Mouse (Mus musculus) layer of hippocampus, adult 8-10 months (tissue): ENCODE data around the gene Phf5a. TPM values are rescaled to one million over a fixed set of nuclear protein-coding genes. Genes with fewer than 3 reads are reported as not detected.

Experiments used
- DNase-seq, 2 experiments: peaks; one replicate each; pipeline ENCODE4 v3.0.0; 2022; ENCODE audit warnings: low spot score in 2 of 2
- total RNA-seq, 4 experiments: library from RNA; stranded (reverse); gene quantifications; 2 replicates each; pipeline ENCODE4 v1.2.4; 2022

Gene Phf5a
- total RNA-seq, 4 experiments from 2014 or later = 35.7 to 44.3 (median 36.7) TPM

DNA sequence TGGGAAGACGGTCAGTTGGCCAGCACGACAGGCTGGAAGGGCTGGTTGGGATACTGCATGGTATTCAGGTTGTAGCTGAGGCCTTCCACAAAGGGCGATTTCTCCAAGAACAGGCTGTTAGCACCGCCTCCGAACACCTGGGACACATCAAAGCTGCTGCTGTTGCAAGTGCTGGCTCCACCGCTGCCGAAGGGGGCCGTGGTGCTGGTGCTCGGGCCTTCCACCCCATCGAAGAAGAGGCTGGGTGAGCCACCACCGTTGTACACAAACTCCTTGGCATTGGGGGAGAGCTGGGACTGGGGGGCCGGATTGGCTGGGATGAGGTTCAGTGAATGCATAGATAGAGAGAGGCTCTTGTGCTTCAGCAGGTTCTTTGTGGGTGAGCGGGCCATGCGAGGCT lies 21.0 kb downstream of the Phf5a start:
- no peak for DNase-seq

DNA sequence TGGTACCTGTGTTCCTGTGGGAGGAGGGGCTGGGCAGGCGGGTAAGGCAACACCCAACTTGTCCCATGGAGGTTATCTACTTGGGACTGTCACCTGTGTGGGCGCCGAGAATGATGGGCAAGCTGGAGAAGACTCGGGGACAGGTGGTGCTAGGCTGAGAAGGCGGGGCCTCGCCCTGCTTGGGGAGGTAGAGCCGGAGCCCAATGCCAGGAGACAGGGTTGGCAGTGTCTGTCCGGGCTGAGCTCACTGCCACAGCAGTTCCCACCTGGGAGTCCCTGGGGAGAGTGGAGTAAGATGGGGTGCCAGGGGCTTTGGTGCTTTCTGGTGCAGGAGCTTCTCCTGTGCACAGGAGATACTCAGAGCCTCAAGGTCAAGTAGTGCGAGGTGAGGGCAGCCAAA lies 22.6 kb downstream of the Phf5a start:
- DNase-seq = no peak

DNA sequence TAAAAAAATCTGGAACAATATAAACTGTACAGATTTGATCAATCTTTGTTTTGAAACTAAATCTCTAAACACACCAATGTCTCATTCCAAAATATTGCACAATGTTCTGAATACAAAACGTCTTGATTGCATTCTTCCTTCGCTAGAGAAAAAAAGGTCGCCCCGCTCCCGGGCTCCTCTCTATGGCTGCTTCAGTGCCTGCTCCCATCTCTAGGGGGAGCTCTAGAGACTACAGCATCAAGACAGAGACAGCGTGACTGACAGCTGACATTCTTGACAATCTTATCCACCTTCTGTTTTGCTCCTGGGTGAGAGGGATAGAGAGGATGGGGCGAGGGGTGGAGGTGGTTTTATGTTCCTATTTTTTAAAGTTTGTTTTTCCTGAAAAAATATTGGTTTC lies 23.4 kb downstream of the Phf5a start:
- DNase-seq = peak in 1 of 2 experiments; percentile 55

DNA sequence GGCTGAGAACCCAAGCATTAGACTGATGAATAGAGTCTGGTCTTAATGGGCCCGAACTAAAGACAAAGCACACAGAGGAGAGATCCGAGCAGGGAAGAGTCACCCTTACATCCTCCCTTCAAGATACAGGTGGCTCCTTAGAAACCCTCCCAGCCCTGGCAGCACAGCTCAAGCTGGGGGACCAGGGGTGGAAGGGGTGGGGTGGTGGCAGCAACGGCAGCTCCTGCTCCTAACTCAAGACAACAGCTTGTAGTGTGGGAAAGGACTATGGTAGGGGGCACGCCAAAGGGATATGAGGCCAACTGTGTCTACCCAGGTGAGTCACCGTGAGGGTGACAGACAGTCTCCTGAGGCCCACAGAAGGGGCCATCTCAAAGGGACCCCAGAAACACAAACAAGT lies 23.9 kb downstream of the Phf5a start:
- no peak for DNase-seq

DNA sequence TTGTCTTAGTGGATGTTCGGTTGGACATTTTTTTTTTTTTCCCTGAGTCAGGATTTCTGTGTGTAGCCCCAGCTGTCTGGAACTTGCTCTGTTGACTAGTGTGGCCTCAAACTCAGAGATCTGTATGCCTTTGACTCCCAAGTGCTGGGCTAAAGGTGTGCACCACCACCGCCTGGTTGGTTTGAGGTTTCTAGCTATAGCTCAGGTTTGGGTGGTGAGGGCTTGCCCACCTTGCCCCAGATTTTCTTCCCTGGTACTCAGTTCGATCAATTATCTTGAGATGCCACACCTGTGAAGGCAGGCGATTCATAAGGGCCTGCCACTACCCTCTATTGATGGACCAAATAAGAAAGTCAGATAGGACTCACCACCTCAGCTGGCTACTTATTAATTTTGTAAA lies 24.6 kb downstream of the Phf5a start:
- no peak for DNase-seq

DNA sequence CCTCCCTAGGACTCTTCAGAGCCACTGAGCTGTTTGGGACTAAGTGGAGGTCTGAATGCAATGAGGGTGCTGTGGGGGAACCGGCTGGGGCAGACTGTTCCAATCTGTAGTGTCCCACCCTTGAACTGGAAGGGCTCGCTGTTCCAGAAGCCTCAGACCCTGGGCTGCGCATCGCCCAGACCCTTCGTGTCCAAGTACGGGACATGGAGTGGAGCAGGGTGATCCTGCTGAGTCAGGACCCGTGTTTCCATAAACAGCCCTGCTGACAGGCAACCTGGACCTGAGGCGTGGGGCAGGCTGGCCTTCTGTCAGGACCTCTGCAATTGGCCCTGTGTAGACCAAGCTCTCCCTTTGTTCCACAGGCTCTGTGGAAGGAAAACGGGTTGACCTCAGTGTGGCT lies 25.0 kb downstream of the Phf5a start:
- no peak for DNase-seq

DNA sequence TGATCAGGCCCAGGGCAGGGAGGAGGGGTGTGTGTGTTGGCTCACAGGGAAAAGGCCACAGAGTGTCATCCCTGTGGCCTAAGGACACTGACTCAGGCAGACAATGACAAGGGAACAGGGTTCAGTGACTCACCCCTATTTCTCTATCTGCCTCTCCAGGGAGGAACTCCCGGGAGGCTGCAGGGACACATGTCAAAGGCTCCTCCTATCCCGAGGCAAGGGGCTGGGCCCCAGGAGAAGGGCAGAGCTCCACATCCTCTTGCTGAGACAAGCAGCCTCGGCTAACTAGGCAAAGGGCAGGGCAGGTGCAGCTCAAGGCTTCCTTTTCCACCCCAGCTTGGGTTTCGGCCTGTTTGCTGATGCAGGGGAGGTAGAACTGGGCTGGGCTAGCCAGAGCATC lies 26.0 kb downstream of the Phf5a start:
- DNase-seq = no peak

DNA sequence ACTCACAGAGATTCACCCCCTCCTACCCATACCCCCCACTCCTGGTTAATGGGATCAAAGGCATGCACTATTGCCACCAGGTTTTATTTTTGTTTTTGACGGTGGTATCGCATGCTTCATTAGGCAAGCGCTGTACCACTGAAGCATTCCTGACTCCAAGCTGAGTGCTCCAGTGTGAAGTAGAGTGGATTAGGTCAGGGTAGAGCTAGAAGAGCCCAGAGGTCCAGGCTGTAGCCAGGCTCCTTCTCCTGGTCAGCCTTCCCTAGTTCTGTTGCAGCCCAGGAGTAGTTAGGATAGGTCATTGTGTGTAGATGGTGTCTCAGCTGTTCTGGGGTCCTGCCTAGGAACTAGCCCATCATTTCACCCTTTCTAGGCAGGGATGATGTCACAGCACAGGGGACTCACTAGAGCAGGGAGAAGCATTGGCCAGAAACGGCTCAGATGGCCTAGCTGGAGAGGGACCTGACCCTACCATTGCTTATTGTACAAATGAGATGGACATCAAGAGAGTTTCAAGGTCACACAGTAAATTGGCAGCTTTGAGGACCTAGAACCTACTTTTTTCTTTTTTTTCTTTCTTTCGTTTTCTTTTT lies 26.6 kb downstream of the Phf5a start:
- no peak for DNase-seq

DNA sequence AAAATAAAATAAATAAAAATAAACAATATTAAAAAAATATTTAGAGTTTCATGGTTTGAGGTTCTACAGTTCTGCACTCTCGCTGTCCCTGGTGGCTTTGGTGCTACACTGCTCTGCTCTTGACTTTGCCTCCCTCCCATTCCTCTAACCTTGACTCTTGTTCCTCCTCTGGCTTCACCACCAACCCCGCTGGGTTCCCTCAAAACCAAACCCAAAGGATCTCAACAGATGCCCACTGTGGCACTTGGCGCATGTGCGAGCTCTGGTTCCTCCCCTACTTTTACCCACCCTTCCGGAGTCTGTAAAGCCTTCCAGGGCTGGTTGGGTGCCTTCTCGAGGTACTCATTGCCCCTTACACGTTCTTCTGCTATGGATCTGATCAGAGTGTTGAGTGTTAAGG lies 29.4 kb downstream of the Phf5a start:
- no peak for DNase-seq

DNA sequence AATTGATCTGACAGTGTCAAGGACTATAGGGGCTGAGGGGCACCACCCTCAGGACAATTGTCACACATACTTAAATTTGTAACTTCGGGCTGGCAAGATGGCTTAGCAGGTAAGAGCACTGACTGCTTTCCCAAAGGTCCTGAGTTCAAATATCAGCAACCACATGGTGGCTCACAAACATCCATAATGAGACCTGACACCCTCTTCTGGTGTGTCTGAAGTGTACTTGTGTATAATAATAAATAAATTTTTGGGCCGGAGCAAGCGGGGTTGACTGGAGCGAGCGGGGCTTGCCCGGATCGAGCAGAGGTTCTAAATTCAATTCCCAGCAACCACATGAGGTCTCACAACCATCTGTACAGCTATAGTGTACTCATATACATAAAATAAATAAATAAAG lies 31.4 kb downstream of the Phf5a start:
- no peak for DNase-seq

DNA sequence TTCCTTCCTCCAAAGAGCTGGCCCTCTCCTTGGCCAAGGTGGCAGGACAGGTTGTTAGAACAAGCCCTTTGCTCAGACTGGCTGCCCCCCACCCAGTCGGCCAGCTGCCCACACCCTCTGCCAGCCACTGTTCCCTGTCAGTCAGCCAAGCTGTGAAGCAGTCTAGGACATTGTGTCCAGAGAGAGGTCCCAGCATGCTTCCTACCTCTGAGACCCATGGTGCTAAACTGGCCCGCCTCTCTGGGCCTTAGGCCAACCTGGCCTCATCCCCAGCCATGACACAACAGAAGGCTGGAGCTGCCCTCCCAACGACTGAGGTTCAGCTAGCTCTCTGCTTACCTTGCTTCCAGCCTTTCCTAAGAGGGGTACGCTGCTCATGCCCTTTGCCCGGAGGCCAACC lies 32.1 kb downstream of the Phf5a start:
- DNase-seq = peak; percentile 81 to 83

DNA sequence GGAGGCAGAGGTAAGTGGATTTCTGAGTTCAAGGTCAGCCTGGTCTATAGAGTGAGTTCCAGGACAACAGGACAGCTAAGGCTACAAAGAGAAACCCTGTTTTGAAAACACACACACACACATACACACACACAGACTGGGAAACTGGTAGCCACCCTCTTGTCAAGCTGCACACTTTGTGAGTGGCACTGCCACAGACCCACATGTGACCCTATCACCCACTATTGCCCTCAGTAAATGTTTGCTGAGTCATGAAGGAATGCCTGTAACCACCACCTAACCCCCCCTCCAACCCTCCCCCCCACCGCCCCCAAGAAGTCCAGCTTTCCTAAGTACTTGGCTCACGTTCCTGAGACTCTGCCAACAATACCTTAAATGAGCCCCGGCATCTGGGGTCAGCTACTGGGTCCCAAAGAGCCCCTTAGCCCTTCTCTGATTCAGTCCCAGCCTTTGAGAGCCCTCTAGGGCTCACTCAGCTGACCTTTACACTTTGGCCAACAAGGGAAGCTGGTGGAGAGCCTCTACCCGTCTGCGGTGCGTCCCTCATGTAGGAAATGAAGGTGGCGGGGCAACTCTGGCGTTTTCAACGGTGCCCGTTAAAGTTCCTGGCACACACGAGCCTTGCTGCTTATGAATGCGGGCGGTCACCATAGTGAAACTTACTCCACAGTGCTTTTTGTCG lies 33.0 kb downstream of the Phf5a start:
- DNase-seq = no peak

DNA sequence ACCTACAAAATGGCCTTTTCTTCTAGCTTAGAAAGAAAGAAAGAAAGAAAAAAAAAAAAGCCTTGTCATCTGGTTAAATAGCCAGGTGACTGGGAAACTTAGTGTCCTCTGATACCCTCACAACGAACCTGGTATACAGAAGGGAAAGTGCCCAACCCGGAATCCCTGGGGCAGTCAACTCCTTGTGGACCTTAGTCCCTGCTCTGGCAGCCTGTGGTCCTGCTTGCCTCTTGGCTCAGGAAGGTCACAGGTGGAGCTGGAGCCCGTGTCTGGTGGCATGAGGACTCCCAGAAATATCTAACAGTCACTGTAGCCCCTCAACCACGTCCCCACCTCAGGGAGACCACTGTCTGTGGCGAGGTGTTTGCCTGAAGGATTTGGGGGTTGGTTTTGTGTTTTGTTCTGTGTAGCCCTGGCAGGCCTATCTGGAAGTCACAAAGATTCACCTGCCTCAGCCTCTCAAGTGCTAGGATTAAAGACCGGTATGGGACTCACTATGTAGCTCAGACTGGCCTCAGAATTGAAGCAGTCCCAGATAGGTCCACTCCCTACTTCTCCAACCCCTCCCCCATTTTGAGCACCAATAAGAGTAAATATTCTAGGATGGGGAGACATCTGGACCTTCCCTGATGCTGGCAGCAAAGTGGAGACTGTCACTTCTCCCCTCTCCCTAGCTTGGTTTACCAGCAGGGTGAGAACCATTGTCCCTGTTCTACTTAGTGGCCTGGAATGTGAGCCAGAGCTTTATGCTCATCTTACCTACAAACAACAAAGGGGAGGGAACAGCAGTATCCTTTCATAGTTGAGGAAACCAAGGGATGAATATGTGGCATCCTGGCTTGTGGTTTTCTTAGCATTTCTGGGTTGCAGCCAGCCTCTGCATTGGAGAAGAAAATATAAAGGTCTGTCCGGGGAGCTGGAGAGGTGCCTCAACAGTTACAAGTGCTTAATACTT lies 34.5 kb downstream of the Phf5a start:
- DNase-seq = no peak

DNA sequence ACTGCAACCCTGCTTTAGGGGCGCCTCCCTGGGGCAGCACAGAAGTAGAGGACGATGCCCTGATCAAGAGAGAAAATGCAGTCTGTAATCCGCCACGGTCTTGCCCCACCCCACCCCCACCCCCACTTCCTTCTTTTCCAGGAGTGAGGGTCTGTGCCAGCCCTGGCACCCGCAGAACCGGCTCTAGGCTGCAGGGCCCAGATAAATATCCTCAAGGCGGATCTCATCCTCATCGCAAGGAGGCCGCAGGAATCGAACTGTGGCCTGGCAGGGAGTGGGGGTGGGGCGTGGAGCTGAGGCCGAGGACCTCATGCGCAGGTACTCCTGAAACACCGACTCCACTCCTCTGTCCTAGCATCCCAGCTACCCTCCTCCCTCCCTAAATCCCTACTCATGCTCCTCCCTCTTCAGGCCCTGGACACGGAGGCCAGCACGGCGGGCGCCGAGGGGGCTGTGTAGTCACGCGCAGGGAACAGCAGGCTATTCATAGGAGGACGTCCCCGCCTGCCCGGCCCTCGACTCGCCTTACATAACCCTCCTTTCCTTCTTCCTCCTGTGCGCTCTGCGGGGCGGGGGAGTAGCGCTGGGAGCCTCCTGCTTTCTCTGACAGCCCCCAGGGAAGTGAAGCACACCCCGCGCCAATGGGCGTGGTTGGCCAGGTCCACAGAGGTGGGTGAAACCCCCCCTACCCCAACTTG lies 35.4 kb downstream of the Phf5a start:
- DNase-seq = peak; percentile 86 to 90

DNA sequence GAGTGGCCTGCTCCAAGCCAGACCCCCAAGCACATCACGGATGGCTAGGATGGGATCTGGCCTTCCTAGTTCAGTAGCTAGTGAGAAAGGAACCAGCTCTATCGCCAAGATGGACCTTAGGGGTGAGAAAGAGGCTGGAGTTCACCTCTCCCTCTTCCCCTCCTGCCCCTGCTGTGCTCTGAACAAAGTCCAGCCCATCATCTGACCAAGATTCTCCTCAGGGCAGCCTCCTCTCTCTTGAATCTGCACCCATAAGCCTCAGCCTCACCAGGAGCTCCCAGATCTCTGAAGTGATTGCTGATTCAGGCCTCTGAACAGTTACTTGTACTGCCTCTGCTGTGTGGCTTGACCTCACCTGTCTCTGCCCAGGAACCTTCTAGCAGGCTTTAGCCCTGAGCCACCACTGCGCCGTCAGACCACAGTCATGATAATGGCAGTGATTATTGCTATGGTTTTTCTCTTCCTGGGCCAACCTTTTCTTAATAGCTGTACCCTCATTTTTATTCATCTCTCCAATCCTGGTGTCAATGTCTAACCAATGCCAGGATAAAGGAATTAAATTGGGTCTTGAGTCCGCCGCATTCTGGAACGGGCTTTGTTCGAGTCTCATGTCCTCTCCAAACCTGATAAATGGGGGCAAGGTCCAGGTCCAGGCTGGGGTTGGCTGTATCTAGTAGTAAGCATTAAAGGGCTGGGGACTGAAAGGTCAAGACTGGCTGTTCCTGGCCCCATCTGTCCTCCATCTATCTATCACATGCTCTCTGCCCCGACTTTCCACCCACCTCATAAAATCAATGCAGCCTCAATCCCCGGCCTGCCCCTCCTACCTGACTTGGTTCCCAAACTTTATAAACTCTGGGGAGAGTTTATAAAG lies 36.5 kb downstream of the Phf5a start:
- DNase-seq = no peak

DNA sequence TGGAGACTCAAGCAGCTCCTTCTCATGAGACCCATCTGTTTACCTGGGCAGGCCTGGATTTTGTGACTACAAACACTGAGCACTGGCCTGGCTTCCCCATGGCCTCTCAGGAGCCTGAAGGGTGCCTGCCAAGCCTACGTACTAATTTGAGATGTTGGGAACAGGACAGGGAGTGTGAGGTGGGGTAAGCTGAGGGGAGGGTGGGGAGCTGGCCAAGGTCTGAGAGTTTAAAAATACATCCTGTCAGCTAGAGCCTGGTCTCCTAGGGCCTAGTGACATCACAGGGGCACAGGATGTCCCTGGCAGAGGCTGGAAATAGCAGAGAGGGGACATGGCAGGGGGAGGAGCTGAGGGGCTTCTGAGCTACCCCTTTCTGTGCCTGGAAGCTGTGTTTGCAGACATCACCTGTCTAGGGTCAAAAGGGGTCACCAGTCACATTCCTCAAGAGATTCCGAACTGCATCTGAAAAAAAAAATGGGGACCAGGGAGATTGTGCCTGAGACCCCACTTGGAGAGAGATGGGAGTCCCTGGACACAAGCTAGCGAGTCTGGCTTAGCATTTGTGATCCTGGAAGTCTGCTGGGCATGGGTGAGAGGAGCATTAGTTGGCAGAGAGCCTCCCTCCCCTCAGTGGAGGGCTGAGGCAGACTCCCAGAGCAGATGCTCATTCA lies 37.4 kb downstream of the Phf5a start:
- no peak for DNase-seq

DNA sequence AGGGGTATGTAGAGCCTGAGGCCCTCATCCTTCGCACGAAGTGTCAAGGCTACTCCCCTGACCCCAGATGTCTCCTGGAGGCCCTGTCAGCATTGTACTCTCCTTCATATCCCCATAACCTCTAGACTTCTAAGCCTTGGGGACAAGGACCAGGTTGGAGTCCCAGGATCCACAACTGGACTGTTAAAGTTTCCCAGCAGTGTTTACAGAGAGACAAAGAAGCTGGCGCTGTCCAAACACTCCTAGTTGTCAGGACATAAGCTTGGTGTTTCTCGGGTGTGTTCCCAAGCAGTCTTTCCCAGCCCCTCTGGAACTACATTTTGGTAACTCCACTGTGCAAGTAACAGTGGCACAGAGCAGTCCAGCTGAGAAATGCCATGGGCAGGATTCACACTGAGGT lies 38.2 kb downstream of the Phf5a start:
- DNase-seq = no peak

DNA sequence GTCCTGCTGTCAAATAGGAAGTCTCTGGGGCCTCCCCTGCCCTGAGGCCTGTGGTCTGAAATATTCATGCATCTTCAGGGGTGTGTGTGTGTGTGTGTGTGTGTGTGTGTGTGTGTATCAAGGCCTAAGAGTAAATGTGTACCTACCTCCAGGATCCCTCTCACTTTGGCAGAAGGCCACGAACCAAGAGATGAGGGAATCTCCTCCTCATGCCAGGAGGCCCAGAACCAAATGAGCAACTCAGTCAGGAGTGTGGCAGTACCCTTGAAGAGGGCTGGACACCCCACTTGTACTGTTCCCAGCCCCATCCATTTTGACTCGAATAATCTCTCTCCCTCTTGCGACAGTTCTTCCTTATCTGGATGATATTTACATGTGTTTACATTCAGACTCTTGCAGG lies 39.5 kb downstream of the Phf5a start:
- DNase-seq = no peak

DNA sequence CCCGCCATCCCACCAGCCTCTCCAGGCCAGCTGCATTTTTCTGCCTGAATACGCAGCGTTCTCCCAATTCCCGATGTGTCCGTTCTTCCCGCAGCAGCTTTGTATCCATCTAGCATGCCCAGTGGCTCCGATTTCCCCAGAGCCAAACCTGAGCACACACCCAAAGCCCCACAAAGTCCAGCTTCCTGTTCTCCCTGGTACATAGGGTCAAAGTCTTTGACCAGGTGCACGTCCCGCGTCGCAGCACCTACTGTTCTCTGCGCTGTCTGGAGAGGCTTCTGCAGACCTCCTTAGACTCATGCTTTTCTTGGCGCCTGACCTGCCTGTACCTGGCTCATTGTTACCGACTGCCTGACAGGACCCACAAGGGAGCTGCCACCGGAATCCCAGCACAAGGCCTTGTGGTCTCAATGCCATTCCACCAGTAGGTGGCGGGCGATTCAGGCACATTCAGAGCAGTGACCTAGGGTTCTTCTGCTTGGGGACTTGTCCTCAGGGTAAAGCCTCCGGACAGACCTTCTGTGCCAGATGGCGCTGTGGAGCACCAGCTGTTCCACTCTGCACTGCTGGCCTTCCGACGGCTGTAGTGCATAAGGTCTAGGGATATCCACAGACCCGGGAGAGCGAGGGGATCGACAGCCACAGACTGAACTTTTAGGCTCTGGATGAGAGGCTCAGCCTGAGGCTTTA lies 40.4 kb downstream of the Phf5a start:
- DNase-seq = peak; percentile 81 to 88

DNA sequence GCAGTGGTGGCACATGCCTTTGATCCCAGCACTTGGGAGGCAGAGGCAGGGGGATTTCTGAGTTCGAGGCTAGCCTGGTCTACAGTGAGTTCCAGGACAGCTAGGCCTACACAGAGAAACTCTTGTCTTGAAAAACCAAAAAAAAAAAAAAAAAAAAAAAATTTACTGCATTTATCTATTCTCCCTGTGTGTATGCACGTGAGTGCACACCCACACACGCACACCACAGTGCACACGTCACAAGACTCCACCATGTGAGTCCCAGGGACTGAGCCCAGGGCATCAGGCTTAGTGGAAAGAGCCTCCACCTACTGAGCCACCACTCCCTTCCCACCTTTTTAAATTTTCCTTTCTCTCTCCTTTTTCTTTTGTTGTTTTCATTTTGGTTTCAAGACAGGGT lies 41.2 kb downstream of the Phf5a start:
- no peak for DNase-seq
